Mouse (Mus musculus): ENCODE data around the gene Fank1. TPM values are rescaled to one million over a fixed set of nuclear protein-coding genes. Genes with fewer than 3 reads are reported as not detected.

The Fank1 gene
- polyA plus RNA-seq, 1 experiment from 2014 or later = 0.24 TPM

GRCm38 (mm10) chr7:133744209-133744608, 32.5 kb upstream of the Fank1 start:
- Histone ChIP-seq H3K9me3 (ENCODE audit: control insufficient read depth, low read length) (no peaks in the 10 kb centered on the region), H3K9ac (ENCODE audit: low read depth, low read length) (no peak overlapping the region), H3K27ac (ENCODE audit: low read depth, low read length) (no peak overlapping the region), H3K27me3 (ENCODE audit: control insufficient read depth, insufficient read depth, low read length) (no peaks in the 10 kb centered on the region), H3K36me3 (ENCODE audit: control insufficient read depth, insufficient read depth, low read length) (0 out of 2 replicates have a peak, but pooled peaks cover 6% of the 10 kb centered on the region), H3K4me2 (replicated peaks; ENCODE audit: low read depth, low read length) (no peak overlapping the region), H3K4me1 (ENCODE audit: control insufficient read depth, insufficient read depth, low read length) (no peaks in the 10 kb centered on the region), H3K4me3 (ENCODE audit: low read length) (no peak overlapping the region)
- WGBS = 83% methylated on average over 1 of the region's 1 CpGs
- ATAC-seq (ENCODE audit: low FRiP score, low TSS enrichment) = no peak

DNA sequence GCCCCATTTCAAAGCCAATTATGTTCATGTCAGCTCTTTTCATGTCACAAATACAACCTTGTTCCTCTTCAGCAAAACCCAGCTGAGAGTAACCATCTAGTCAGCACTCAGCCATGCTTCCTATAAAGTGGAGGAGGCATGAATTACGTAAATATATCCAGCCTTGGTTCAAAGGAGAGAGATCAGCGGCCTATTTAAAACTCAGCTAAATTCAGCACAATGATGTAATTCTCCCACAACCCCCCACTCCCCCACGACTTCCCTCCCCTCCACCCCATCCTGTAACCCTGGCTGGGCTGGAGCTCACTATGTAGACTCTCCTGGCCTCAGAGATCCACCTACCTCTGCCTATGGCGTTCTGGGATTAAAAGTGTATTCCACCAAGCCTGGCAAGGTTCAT, 32.0 kb upstream of the Fank1 start:
- Histone ChIP-seq H3K4me3 (ENCODE audit: low read length) (no peak overlapping the region), H3K9me3 (ENCODE audit: control insufficient read depth, low read length) (no peaks in the 10 kb centered on the region), H3K4me2 (replicated peaks; ENCODE audit: low read depth, low read length) (no peak overlapping the region), H3K36me3 (ENCODE audit: control insufficient read depth, insufficient read depth, low read length) (0 out of 2 replicates have a peak, but pooled peaks cover 6% of the 10 kb centered on the region), H3K9ac (ENCODE audit: low read depth, low read length) (no peak overlapping the region), H3K27me3 (ENCODE audit: control insufficient read depth, insufficient read depth, low read length) (no peaks in the 10 kb centered on the region), H3K27ac (ENCODE audit: low read depth, low read length) (no peak overlapping the region), H3K4me1 (ENCODE audit: control insufficient read depth, insufficient read depth, low read length) (no peaks in the 10 kb centered on the region)
- no peak for ATAC-seq (ENCODE audit: low FRiP score, low TSS enrichment)
- whole genome bisulfite sequencing = 52% methylated on average over 4 of the region's 4 CpGs

DNA sequence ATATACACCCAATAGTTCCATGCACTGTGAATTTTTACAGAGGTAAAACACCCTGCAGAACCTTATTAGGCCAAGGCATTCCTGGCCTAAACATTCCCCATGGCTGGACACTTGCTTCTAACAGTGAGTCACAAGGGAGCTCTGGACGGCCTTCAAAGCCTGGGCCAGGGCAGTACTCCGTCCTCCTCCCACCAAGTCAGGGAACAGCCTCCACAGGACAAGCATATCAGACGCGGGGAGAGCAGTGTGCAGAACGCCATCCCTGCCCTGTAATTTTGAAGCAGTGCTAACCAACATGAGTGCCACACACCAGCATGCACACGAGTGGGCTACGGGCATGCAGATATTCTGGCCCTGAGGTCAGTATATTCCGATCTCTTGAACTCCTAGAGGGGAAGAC, 29.3 kb upstream of the Fank1 start:
- Histone ChIP-seq H3K27ac (ENCODE audit: low read depth, low read length) (no peak overlapping the region), H3K36me3 (ENCODE audit: control insufficient read depth, insufficient read depth, low read length) (no peaks in the 10 kb centered on the region), H3K4me1 (ENCODE audit: control insufficient read depth, insufficient read depth, low read length) (no peaks in the 10 kb centered on the region), H3K4me2 (replicated peaks; ENCODE audit: low read depth, low read length) (no peak overlapping the region), H3K9me3 (ENCODE audit: control insufficient read depth, low read length) (no peaks in the 10 kb centered on the region), H3K9ac (ENCODE audit: low read depth, low read length) (no peak overlapping the region), H3K27me3 (ENCODE audit: control insufficient read depth, insufficient read depth, low read length) (no peaks in the 10 kb centered on the region), H3K4me3 (ENCODE audit: low read length) (no peak overlapping the region)
- no peak for ATAC-seq (ENCODE audit: low FRiP score, low TSS enrichment)
- 79% methylated on average over 8 of the region's 8 CpGs for WGBS

- ATAC-seq (ENCODE audit: low FRiP score, low TSS enrichment) = no peak
- Histone ChIP-seq H3K4me1 (ENCODE audit: control insufficient read depth, insufficient read depth, low read length) (no peaks in the 10 kb centered on the region), H3K9ac (ENCODE audit: low read depth, low read length) (no peak overlapping the region), H3K4me2 (replicated peaks; ENCODE audit: low read depth, low read length) (no peak overlapping the region), H3K4me3 (ENCODE audit: low read length) (no peak overlapping the region), H3K27ac (ENCODE audit: low read depth, low read length) (no peak overlapping the region), H3K27me3 (ENCODE audit: control insufficient read depth, insufficient read depth, low read length) (no peaks in the 10 kb centered on the region), H3K36me3 (ENCODE audit: control insufficient read depth, insufficient read depth, low read length) (no peaks in the 10 kb centered on the region), H3K9me3 (ENCODE audit: control insufficient read depth, low read length) (no peaks in the 10 kb centered on the region)
- WGBS = 85% methylated on average over 14 of the region's 14 CpGs
Observed at GRCm38 (mm10) chr7:133748753-133749152, 27.9 kb upstream of the Fank1 start.

DNA sequence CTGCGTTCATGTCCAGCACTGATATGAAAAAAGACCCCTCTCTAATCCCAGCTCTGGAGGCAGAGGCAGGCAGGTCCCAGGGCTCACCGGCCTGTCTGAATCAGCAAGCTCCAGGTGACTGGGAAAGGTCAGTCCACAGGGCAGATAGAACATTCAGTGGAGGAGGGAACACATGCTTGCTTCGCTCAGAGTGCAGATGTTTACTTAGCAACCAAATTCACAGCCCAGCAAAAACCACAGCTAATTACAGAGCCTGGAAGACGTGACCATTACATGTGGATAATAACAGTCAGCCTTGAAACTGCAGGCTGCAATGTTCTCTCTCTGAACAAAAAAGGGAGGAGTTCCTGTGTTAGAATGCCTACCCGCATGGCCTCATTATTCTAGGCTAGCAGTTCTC, 26.0 kb upstream of the Fank1 start:
- ATAC-seq (ENCODE audit: low FRiP score, low TSS enrichment) = peak; percentile 24; the same call in 1 of the 2 replicates
- 59% methylated on average over 5 of the region's 5 CpGs for WGBS
- Histone ChIP-seq H3K27me3 (ENCODE audit: control insufficient read depth, insufficient read depth, low read length) (no peaks in the 10 kb centered on the region), H3K9me3 (ENCODE audit: control insufficient read depth, low read length) (no peaks in the 10 kb centered on the region), H3K4me2 (replicated peaks; ENCODE audit: low read depth, low read length) (no peak overlapping the region), H3K36me3 (ENCODE audit: control insufficient read depth, insufficient read depth, low read length) (no peaks in the 10 kb centered on the region), H3K4me3 (ENCODE audit: low read length) (no peak overlapping the region), H3K4me1 (ENCODE audit: control insufficient read depth, insufficient read depth, low read length) (no peaks in the 10 kb centered on the region), H3K9ac (ENCODE audit: low read depth, low read length) (no peak overlapping the region), H3K27ac (ENCODE audit: low read depth, low read length) (no peak overlapping the region)

DNA sequence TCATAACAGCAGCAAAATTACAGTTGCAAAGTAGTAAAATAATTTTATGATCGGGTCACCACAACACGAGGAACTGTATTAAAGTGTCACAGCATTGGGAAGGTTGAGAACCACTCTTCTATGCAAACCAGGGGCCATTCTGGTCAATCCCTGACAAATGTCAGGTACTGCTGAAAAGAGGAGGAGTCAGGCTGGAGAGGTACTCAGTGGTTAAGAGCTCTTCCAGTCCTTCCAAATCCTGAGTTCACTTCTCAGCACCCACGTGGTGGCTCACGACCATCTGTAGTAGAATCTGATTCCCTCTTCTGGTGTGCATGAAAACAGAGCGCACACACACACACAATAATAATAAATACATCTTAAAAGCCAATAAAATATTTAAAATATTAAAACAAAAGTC, 25.5 kb upstream of the Fank1 start:
- 78% methylated on average over 5 of the region's 5 CpGs for WGBS
- no peak overlapping the region for H3K27ac ChIP-seq (ENCODE audit: low read depth, low read length)
- no peak for ATAC-seq (ENCODE audit: low FRiP score, low TSS enrichment)
- H3K36me3 ChIP-seq (ENCODE audit: control insufficient read depth, insufficient read depth, low read length) = no peaks in the 10 kb centered on the region
- H3K4me3 ChIP-seq (ENCODE audit: low read length) = no peak overlapping the region
- H3K27me3 ChIP-seq (ENCODE audit: control insufficient read depth, insufficient read depth, low read length) = no peaks in the 10 kb centered on the region
- no peak overlapping the region for H3K9ac ChIP-seq (ENCODE audit: low read depth, low read length)
- H3K4me2 ChIP-seq (replicated peaks; ENCODE audit: low read depth, low read length) = no peak overlapping the region
- no peaks in the 10 kb centered on the region for H3K4me1 ChIP-seq (ENCODE audit: control insufficient read depth, insufficient read depth, low read length)
- no peaks in the 10 kb centered on the region for H3K9me3 ChIP-seq (ENCODE audit: control insufficient read depth, low read length)

DNA sequence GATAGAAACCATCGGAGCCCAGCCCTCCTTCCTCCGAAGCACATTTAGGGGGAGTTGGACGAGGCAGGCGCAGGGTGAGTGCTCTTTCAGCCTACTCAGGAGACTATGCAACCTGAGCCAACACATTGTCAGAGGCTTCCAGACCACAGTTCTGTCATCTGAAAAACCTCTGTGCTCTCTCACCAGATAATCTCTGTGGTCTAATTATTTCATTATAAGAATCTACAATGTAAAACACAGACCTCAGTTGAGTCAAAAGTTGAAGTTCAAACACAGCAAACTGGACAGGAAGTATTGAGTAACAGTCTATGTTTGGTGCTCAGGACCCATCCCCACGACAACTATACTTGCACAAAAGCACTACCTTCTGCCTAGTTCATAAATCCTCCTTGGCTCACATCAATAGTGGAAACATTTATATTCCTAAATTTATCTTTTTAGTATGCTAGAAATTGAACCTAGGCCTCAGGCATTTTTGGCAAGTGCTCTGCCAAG, 18.7 kb upstream of the Fank1 start:
- Histone ChIP-seq H3K4me2 (replicated peaks; ENCODE audit: low read depth, low read length) (no peak overlapping the region), H3K4me3 (ENCODE audit: low read length) (no peak overlapping the region), H3K36me3 (ENCODE audit: control insufficient read depth, insufficient read depth, low read length) (no peaks in the 10 kb centered on the region), H3K27me3 (ENCODE audit: control insufficient read depth, insufficient read depth, low read length) (no peaks in the 10 kb centered on the region), H3K9me3 (ENCODE audit: control insufficient read depth, low read length) (peaks cover 5% of the 10 kb centered on the region; the same call in 1 of the 2 replicates), H3K9ac (ENCODE audit: low read depth, low read length) (no peak overlapping the region), H3K27ac (ENCODE audit: low read depth, low read length) (no peak overlapping the region), H3K4me1 (ENCODE audit: control insufficient read depth, insufficient read depth, low read length) (peaks cover 7% of the 10 kb centered on the region; the same call in 1 of the 2 replicates)
- no peak for ATAC-seq (ENCODE audit: low FRiP score, low TSS enrichment)
- WGBS = 42% methylated on average over 5 of the region's 5 CpGs

DNA sequence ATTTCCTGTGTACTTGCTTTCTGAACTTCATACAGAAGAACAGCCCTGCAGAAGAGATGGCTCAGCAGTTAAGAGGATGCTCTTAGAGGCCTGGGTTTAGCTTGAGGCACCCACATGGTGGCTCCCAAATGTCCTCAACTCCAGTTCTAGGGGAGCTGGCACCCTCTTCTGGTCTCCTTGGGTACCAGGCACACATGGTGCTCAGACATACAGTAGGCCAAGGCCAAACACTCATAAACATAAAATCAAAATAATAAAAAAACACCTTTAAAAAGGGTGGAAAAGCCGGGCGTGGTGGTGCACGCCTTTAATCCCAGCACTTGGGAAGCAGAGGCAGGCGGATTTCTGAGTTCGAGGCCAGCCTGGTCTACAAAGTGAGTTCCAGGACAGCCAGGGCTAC, 17.9 kb upstream of the Fank1 start:
- ATAC-seq (ENCODE audit: low FRiP score, low TSS enrichment) = no peak
- Histone ChIP-seq H3K9me3 (ENCODE audit: control insufficient read depth, low read length) (peaks cover 5% of the 10 kb centered on the region; the same call in 1 of the 2 replicates), H3K4me1 (ENCODE audit: control insufficient read depth, insufficient read depth, low read length) (peaks cover 7% of the 10 kb centered on the region; the same call in 1 of the 2 replicates), H3K4me3 (ENCODE audit: low read length) (no peak overlapping the region), H3K36me3 (ENCODE audit: control insufficient read depth, insufficient read depth, low read length) (no peaks in the 10 kb centered on the region), H3K4me2 (replicated peaks; ENCODE audit: low read depth, low read length) (no peak overlapping the region), H3K27me3 (ENCODE audit: control insufficient read depth, insufficient read depth, low read length) (no peaks in the 10 kb centered on the region), H3K27ac (ENCODE audit: low read depth, low read length) (no peak overlapping the region), H3K9ac (ENCODE audit: low read depth, low read length) (no peak overlapping the region)
- WGBS = 97% methylated on average over 4 of the region's 5 CpGs

GRCm38 (mm10) chr7:133759611-133760353, 16.9 kb upstream of the Fank1 start:
- no peaks in the 10 kb centered on the region for H3K36me3 ChIP-seq (ENCODE audit: control insufficient read depth, insufficient read depth, low read length)
- H3K9me3 ChIP-seq (ENCODE audit: control insufficient read depth, low read length) = peaks cover 5% of the 10 kb centered on the region; the same call in 1 of the 2 replicates
- 8% methylated on average over 27 of the region's 27 CpGs for WGBS
- 0 out of 2 replicates have a peak overlapping the region, but pooled peaks have one; percentile 13 for H3K9ac ChIP-seq (ENCODE audit: low read depth, low read length)
- H3K4me1 ChIP-seq (ENCODE audit: control insufficient read depth, insufficient read depth, low read length) = peaks cover 7% of the 10 kb centered on the region; the same call in 1 of the 2 replicates
- peak overlapping the region; percentile 36 for H3K4me2 ChIP-seq (replicated peaks; ENCODE audit: low read depth, low read length)
- peak; percentile 84 for ATAC-seq (ENCODE audit: low FRiP score, low TSS enrichment)
- peak overlapping the region; percentile 8; the same call in 1 of the 2 replicates for H3K4me3 ChIP-seq (ENCODE audit: low read length)
- no peaks in the 10 kb centered on the region for H3K27me3 ChIP-seq (ENCODE audit: control insufficient read depth, insufficient read depth, low read length)
- no peak overlapping the region for H3K27ac ChIP-seq (ENCODE audit: low read depth, low read length)
